Mouse (Mus musculus): ENCODE results near the gene Leng1.

Leng1 gene

DNA sequence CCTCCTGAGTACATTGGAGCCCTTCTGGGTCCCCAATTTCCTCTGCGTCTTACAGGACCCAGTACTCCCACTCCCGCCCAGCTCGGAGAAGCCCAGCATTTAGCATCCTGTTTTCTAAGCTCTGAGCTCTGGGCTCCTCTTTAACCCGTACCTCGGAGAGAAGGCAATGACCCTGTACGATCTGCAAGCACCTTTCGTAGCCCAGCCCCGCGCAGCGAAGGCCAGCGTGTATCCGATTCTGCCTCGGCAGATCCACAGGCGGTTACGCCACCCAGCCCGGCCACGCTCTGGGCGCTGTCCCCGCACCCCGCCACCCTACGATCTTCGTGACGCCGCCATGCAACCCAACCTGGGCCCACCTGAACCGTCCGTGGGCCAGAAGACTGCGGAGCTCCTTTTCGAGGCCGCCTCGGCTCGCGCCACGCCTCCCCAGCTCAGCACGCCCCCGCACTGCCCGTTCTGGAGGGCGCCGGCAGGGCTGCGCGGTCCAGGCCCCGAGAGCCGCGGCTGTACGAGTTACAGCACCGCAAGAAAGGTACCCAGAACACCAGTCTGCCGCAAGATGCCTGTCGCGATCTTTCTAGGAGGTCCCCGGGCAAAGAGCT lies 26.8 kb upstream of the Leng1 start, which contains the start of gene Tsen34:
TSS of gene Tsen34 (plus strand) at position 482 of the 605 bp plus-strand sequence.
- no peak for DNase-seq (ENCODE audit: low read depth, low spot score)

DNA sequence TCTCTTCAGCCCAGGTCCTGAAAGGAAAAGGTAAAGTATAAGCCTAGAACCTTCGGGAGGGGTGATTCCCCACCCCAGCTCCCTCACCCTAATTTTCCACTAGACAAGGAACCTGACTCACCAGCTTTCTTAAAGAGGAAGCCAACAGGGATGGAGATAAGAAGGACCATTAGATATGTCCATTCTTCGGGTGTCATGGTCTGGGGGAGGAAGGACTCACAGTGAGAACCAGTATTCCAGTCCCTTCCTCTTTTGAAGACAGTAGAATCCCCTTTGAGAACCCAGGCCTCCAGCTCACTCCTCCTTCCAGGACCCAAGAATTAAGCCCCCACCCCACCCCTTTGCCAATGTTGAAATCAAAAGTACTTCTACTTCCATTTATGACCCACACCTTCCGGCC lies 26.3 kb upstream of the Leng1 start:
- DNase-seq (ENCODE audit: low read depth, low spot score) = no peak

DNA sequence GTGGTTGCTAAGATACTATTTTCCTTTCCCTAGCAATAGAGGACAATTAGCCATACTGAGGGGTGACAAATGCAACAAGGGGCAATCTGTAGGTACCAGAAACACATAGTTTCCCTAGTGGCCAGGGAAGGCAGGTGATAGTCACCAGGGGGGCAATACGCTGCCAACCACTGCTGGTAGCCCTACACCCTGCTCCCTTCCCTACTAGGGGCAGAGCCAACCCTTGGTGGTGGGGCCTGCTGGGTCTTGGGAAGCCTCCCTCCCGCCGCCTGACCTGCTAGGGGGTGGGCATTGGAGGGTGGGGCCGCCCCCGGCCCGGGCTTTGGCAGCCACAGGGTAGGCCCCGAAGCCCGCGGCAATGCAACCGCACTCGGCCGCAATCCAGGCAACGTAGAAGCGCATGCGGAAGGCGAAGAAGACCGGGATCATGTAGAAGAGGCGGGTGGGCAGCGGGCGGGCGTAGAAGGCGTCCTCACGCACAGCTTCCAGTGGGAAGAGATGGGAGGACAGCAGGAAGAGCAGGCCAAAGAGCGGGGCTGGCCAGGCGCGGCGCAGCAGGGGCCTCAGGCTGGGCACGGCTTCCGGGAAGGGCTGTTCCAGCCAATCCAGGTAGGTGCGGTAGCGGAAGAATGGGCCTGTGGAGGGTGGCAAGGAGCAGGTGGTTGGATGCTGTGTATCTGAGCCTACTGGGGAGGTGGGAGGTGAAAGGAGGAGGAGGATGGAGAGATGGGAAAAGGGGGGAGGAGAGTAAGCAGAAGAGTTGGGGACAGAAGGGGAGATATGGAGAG lies 20.0 kb upstream of the Leng1 start:
- no peak for DNase-seq (ENCODE audit: low read depth, low spot score)

DNA sequence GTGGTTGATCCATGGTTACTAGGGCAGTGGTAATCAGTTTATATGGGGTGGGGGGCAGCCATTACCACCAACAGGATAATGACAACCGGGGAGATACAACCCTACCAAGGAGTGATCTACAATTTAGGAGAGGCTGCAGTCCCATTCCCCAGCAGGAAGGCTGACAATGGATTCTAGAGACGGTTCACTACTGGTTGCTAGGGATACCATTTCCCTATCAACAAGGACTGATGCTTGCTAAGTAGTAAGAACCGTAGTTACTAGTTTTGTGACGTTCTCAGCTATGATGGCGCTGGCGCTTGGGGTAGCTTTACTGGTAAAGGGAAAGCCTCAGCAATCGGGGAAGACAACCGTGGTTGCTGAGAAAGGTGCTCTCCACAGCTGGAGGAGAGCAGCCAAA lies 19.1 kb upstream of the Leng1 start:
- no peak for DNase-seq (ENCODE audit: low read depth, low spot score)

DNA sequence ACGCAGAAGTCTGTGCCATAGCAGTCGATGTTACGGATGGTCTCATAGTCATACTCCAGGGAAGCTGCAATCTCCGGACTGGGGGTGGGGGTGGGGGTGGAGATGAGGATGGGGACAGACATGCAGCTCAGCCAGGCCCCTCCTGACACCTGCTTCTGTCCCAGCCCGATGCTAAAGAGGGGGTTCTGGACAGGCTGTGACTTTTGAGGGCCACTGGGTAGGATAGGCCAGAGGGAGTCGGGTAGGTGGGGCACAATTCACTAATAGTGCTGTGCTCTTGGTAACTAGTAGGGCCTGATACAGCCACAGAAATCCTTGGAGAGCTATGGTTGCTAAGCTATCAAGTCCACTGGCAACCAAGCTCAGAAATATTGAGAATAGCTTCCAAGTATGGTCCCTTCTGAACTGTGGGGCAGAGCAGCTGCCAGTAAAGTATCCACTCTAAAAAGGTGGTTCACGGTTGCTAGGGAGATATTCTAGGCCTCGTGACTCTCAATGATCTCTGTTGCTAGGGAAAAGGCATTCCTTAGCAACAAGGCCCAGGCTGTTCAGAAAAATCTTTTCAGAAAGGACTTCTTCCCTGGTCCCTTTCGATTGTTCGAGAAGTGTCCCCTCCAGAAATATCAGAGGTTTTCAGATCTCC lies 18.4 kb upstream of the Leng1 start:
- DNase-seq (ENCODE audit: low read depth, low spot score) = no peak

DNA sequence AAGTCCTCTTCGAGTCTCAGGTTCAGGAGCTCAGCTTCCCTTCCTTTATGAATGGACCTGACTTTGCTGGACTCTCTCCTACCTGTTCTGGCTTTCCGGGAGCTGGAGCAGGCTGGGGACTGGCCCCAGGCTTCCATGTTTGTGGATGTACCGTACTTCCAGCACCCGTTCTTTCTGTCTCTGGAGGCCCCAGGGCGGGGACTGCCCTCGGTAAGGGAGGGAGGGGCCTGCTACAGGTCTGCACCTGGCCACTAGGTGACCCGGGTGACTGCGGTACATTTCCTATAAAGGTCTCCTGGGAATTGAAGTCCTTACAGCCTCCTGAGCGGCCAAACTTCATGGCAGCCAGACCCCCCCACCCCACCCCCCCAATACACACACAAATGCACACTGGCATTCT lies 11.7 kb upstream of the Leng1 start, which contains the start of gene Tmc4:
TSS of gene Tmc4 (minus strand) at position 212 of the 400 bp plus-strand sequence.
- no peak for DNase-seq (ENCODE audit: low read depth, low spot score)

DNA sequence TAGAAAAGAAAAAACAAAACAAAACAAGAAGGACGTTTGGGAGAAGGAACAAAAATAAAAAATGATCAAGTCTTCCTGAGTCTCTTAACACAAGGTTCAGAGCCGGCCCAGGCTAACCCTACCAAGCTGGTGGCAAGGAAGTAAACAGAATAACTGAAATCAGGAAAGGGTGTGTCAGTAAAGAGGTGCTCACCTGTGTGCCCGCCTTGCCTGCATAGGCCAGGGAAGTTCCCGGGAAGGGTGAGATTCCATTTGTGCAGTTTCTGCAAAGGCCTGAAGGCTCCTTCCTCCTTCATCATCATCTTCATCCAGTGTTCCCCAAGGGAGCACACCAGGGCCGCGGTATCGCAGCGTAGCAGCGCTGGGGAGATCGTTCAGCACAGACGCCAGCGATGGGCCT lies 10.7 kb upstream of the Leng1 start:
- no peak for DNase-seq (ENCODE audit: low read depth, low spot score)

DNA sequence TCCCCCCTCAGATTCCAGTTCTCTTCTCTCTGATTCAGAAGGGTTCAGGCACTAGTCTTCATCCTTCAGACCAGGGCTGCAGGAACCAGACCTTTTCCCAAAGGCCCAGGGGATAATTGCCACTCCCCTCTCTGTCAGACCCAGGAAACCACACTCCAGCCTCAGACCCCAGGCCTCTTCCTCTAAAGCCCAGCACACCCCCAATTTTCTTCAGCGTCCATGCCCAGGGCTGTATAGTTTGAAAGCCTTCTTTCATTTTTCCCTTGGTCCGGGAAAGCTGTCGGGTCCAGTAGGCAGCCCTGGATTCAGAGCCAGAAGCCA lies 9.5 kb upstream of the Leng1 start:
- no peak for DNase-seq (ENCODE audit: low read depth, low spot score)

DNA sequence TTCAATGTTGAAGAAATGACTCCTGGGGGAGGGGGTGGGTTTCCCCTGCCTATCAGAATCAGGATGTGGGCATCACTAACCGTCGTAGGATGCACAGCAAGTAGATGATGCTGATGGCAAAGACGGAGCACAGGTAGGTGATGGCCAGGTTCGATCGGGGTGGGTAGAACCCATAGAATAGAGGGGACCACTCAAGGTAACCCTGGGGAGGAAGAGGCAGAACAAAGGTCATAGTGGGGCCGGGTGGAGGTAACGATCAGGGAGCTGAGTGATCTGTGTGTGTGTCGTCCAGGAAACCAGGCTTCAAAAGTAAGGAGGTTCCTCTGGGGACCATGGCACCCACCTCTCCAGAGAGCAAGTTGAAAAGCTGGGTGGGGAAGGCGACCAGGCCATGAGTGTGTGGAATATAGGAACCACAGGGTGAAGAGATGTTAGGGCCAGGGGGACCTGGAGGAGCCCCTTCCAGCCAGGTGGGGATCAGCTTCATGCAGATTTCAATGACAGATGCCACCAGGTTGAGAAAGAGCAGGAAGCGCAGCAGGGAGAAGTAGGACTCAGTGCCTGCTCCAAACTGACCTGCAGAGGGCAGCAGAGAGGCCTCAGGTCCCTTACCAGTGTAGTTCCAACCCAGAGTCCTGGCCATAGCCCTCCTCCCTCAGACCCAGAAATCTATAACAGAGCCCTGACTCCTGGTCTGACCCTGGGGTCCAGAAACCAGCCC lies 9.0 kb upstream of the Leng1 start:
- DNase-seq (ENCODE audit: low read depth, low spot score) = no peak

DNA sequence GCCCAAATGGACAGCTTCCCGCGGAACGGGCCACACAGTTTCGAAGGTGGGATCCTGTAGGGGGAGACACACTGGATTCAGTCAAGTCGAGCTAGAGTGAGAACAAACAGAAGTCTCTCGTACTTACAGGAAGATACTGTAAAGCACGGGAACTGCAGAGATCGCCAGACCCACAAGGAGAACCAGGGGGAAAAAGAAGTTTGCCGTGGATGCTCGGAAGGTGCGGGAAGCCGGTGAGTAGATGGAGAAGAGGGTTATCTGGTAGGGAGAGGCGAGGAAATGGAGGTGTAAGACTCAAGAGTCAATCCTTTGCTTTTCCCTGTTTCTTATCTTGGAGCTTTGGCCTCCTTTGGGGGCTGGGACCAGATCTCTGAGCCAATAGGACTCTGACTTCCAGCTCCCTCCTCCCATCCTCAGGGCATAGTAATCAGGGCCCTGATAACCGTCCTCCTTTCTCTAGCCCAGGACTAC lies 1.3 kb upstream of the Leng1 start:
- no peak for DNase-seq (ENCODE audit: low read depth, low spot score)

DNA sequence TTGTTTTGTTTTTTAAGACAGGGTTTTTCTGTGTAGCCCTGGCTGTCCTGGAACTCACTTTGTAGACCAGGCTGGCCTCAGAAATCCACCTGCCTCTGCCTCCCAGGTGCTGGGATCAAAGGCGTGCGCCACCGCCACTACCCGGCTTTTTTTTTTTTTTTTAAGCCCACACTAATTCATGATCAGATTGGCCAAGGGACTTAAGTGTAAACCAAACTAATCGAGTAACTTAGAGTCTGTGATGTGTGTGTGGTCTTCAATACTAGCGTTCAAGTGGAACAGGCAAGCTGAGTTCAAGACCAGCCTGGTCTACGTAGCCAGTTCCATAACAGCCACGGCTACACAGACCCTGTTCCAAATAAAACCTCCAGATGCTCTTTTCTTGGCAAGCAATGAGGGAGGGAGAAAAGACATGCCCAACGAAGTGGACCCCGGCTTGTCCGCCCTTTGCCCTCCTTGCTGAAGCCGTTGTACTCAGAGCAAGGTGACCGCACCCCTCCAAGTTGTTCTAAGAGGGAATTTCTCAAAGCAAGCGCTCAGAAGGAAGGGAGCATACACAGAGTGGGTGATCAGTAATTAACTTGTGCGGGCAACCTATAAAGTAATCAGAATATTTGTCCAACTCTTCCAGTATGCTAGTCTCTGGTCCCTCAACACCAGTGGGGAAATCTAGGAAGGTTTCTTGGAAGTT lies 971 bp downstream of the Leng1 start:
- no peak for DNase-seq (ENCODE audit: low read depth, low spot score)

DNA sequence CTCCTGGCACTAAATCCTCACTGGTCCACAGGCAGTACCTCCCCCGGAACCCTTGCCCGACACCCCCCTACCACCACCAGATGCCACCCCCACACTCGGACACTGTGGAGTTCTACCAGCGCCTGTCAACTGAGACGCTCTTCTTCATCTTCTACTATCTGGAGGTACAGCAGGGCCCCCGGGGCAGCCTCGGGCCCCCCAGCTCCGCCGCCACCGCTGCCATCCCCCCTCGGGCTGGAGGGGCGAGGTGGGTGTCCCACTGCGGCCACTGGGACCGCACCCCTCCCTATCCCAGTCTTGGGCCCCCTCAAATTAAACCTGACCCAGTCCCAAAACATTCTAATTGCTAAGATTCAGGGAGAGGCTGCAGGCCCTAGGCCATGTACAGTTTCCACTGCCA lies 7.1 kb downstream of the Leng1 start:
- DNase-seq (ENCODE audit: low read depth, low spot score) = no peak

DNA sequence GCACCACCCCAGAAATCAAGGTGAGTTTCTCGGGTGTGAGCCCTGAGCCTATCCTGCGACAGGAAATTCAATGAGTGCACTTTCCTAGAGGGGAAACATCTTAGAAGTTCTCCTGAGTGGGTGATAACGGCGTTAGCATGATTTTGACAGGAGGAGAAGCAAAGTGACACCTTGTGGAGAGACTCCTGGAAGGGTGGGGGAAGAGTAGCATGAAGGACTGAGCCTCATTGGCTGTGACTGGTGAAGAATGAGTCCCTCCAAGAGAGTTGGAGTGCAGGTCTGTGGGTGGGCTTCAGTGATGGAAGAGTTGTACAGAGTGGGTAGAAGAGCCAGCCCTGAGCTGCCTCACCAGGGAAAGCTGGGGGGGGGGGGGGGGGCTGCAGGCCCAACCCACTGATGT lies 8.7 kb downstream of the Leng1 start:
- no peak for DNase-seq (ENCODE audit: low read depth, low spot score)

DNA sequence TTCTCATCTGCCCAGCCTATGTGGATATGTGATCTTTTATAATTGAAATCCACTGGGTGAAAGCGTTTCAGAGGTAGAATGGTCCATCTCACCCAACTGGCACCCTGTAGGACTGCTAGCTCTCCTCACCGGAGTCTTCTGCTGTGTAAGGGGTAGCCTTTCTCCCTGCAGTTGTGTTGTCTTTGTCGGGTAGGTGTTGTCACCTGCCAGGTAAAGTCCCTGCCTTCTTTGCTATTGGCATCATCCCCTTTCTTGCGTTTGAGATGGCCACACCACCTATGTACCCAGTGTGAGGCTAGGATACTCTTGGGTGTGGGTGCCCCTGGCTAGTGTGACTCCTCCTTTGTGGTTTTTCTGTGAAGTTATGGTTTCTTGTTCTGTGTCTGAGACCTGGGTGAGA lies 19.0 kb downstream of the Leng1 start:
- DNase-seq (ENCODE audit: low read depth, low spot score) = no peak

DNA sequence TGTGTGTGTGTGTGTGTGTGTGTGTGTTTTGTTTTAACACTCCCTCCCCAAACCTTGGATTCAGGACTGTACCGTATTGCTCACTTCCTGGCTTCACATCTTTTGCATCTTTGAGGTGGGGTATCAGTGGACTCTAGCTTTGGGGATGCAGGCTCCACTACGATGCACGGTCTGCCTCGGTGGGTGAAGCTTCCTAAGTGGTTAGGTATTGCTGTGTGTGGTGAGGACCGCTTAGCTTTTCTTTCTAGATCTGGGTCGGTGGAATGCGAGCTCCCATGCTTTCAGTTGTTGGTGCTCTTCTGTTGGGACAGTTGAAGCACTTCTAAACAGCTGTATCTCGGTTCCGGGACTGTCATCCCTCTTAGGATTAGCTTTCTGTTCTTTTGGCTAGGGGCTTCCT lies 19.5 kb downstream of the Leng1 start:
- no peak for DNase-seq (ENCODE audit: low read depth, low spot score)

DNA sequence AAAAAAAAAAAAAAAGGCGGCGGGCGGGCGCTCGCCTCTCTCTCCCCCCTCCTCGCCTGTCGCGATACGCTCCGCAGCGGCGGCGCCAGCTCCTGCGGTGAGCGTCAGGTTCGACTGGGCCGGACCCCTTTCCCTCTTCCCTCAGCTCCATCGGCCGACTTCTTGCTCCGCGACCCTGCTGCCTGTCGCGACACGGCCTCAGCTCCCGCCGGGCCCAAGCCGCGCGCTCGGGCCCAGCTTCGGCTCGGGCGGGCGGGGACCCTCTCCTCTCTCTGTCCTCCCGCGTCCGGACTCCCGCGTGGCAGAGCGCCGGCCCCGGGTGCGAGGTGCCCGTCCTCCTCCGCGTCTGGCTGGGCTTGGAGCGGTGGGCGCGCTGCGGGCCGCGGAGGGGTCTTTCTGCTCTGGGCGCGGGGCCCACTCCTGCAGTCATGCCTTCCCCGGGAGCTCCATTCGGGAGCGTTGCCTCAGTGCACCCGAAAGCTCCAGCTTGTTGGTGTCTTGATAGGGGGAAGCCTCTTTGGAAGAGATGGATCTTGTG lies 20.1 kb downstream of the Leng1 start:
- DNase-seq (ENCODE audit: low read depth, low spot score) = no peak

DNA sequence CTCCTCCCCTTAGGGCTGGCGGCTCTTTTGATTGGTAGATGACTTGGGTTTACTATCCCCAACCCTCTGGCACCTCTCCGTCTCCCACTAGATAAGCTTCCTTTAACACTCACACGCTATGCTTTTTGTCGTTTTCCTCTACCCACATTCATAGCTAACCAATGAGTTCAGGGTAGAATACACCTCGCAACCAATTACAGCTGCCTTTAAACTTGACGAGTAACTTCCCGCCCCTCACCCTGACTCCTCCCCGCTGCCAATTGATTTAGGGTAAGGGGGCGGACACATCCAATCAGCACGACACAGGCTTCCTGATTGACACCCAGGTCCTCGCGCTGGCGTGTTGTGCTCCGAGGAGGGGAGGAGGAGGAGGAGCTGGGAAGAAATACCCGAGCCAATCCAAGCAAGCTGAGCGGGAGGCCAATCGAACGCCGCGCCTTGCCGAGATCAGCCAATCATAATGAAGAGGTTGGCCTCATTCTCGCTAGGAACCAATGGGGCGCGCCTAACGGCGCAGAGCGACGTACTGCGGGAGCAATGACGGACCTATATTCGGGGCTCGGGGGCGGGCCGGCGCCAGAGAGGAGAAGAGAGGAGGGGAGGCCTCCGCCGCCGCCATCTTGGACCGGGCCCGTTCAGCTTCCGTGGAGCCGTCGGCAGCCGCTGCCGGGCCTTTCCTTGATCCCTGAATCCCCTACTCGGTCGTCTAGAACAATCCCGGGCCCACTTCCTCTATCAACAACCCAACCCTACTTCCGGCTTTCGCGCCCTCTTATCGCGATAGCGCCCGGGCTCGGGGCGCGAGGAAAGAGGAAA lies 20.8 kb downstream of the Leng1 start, which contains the start of gene Cnot3:
TSS of gene Cnot3 (plus strand) at position 597 of the 816 bp plus-strand sequence.
- DNase-seq (ENCODE audit: low read depth, low spot score) = peak; percentile 97

DNA sequence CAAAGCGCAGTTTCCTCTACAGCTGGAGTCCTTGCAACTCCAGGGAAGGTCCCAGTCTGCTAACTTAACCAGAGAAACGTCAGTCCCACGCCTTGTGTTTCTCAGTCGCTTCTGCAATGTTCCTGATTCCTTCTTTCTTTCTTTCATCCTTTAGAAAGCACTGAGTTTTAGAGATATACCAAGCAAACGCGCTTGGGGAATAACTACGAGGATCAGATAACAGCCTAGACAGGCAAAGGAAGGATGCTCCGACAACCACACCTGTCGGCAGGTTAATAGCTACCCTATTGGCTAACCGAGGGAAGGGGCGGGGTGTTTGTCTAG lies 21.3 kb downstream of the Leng1 start:
- no peak for DNase-seq (ENCODE audit: low read depth, low spot score)

DNA sequence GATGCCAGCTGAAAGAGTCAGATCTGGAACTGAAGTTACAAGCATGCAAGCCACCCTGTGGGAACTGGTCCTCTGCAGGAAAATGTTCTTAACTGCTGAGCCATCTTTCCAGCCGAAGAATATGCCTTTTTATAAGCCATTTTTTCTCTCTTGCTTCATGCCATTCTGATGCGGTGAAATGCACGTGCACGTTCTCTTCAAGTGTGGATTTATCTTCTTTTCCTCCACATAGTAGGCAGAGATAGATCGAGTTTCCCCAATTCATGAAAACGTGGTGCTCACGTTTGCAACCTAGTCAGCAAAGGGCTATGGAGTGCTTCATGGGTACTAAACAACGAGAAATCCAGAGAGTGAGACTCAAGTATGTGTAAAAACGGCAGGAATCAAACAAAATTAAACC lies 21.8 kb downstream of the Leng1 start:
- DNase-seq (ENCODE audit: low read depth, low spot score) = no peak

DNA sequence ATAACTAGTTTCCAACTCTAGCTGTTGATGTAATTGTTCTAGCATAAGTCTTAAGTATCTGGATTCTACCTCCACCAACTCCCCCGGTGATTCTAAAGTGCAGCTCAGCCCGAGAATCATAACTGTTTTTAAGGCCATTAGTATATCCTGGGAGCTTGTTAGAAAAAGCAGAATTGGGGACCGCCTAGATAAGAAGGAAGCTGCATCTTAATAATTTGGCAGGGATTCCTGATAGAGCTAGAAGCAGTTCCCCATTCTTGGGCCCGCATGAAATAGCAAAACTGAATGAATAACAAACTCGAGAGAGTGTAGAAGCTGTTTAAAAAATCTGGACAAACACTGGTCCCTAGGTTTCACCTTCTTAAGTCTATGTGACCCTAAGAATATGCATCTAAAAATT lies 22.2 kb downstream of the Leng1 start:
- no peak for DNase-seq (ENCODE audit: low read depth, low spot score)

DNA sequence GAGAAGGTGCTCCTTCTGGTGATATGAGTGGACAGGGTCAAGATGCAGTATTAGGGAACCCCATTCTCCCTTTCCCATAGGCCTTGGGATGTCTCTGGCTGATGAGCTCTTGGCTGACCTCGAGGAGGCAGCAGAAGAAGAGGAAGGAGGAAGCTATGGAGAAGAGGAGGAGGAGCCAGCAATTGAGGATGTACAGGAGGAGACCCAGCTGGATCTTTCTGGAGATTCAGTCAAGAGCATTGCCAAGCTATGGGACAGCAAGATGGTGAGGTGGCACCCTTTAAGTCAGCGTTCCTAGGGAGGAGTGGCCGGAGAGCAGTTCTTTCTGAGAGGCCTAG lies 35.2 kb downstream of the Leng1 start:
- DNase-seq (ENCODE audit: low read depth, low spot score) = no peak

All from retina, adult 2 months (tissue).